Mouse (Mus musculus): ENCODE data around the gene Slc27a4. TPM values are rescaled to one million over a fixed set of nuclear protein-coding genes. Genes with fewer than 3 reads are reported as not detected.
"Not testable (repeated sequence)": the region's sequence is repeated elsewhere in the genome, so short reads cannot be mapped to it uniquely, and the experiment has no call there.

The Slc27a4 gene
- 10 to 100 TPM; 31.0 to 34.0 TPM for total RNA-seq (2021)
- long read RNA-seq, experiment 1, full-length matches to known transcripts = 18 of 23 reads
- long read RNA-seq, experiment 1, partial matches to known transcripts = 4 of 23 reads
- long read RNA-seq, experiment 1, other reads (novel, unspliced or antisense) = 1 of 23 reads
- long read RNA-seq, experiment 2, full-length matches to known transcripts = 80 of 97 reads
- long read RNA-seq, experiment 2, partial matches to known transcripts = 14 of 97 reads
- long read RNA-seq, experiment 2, other reads (novel, unspliced or antisense) = 3 of 97 reads

- peak; percentile 90 to 93 for DNase-seq (ENCODE audit: low spot score in 2 of 2)
Observed at GRCm38 (mm10) chr2:29802075-29802826, at the start of gene Slc27a4. Slc27a4 (plus strand) TSS chr2:29802634.

DNA sequence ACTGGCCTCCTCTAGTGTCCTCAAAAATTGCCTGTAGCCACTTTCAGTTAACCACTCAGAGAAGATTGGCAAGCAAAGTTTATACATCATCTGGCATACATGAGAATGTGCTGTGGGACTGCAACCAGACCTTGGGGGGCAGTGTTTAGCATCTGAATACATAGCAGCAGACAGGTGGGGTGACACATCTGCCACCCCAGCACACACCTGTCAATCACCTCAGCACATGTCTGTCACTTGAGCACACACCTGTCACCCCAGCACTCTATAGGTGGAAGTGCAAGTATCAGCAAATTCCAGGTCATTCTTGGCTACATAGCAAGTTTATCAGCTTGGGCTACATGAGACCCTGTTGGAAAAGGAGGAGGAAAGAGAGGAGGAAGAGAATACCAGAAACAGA lies 46.7 kb upstream of the Slc27a4 start:
- DNase-seq (ENCODE audit: low spot score in 2 of 2) = no peak

DNA sequence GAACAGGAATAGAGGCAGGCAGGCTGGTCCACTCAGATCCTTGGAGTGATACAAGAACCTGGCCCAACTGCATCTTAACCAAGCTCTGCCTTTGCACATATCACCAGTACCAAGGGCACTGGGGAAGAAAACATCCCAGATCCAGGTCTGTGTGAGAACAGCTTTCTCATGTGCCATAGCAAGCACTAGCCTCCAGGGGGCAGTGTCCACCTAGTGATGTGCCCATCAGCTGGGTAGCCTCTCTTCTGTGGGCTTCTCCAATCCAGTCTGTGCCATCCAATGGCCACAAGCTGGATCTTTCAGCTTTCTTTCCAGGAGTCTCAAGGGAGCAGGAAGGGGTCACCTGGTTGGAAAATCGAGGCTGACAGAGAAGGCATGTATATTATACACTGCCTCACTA lies 37.6 kb upstream of the Slc27a4 start:
- DNase-seq (ENCODE audit: low spot score in 2 of 2) = peak; percentile 41 to 51

- no peak for DNase-seq (ENCODE audit: low spot score in 2 of 2)
Observed at GRCm38 (mm10) chr2:29767976-29768709, 34.3 kb upstream of the Slc27a4 start.

GRCm38 (mm10) chr2:29768901-29769300 lies 33.5 kb upstream of the Slc27a4 start:
- no peak for DNase-seq (ENCODE audit: low spot score in 2 of 2)

DNA sequence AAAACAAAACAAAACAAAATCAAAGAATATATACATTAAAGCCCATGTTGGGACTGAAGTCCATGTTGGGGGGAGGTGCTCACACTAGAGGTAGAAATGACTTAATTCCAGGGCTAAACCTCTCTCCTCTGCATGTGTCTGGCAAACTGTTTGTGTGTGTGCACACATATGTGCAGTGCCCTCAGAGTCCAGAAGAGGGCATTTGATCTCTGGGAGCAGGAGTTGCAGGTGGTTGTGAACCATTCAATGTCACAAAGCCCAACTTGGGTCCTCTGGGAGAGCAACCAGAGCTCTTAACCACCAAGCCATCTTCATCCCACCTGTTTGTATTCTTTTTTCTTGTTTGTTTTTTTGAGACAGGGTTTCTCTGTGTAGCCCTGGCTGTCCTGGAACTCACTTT lies 32.3 kb upstream of the Slc27a4 start:
- no peak for DNase-seq (ENCODE audit: low spot score in 2 of 2)

GRCm38 (mm10) chr2:29771611-29772461 lies 30.6 kb upstream of the Slc27a4 start:
- peak in 1 of 2 experiments; percentile 14 for DNase-seq (ENCODE audit: low spot score in 2 of 2)

DNA sequence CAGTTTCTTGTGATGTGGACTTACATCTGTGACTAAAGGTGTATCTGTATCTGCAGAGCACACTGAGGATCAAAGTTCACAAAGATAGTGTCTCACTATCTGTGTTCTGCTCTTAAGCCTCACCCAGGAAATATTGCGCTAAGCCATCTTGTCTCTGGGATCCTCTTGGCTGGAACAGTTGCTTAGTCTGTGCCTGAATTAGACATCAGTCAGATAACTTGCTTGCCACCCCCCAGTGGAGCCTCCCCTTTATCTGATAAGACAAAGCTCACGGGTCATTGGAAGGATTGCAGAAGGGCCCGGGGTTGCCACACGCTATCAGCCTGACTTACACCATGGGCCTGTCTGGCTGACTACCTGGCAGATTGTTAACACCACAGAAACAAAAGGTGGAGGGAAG lies 29.1 kb upstream of the Slc27a4 start:
- DNase-seq (ENCODE audit: low spot score in 2 of 2) = no peak

DNA sequence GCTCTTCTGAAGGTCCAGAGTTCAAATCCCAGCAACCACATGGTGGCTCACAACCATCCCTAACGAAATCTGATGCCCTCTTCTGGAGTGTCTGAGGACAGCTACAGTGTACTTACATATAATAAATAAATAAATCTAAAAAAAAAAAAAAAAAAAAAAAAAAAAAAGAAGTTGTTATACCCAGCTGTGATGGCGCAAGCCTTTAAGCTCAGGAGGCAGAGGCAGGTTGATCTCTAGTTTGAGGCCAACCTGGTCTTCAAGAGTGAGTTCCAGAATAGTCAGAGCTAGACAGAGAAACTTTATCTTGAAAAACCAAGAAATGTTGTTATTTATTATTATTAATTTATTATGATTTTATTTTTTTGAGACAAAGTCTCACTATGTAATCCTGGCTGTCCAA lies 21.2 kb upstream of the Slc27a4 start:
- DNase-seq (ENCODE audit: low spot score in 2 of 2) = not testable (repeated sequence)

DNA sequence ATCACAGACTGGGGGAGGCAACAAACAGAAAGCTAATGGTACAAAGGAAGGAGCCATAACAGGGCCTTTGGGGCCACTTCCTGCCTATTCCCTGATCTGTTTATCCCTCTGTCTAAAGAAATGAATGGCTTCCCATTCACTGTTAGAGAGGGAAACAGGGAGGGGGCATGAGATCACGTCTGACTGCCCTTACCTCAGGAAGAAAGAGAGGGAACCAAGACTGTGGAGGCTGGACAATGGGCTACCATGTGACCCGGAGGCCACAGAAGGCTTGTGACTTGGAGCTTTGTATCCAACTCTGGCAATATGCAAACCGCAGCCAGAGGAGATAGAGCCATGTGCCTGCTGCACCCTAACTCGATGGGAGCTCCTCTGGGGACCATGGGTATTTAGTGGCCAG lies 18.1 kb upstream of the Slc27a4 start:
- no peak for DNase-seq (ENCODE audit: low spot score in 2 of 2)

DNA sequence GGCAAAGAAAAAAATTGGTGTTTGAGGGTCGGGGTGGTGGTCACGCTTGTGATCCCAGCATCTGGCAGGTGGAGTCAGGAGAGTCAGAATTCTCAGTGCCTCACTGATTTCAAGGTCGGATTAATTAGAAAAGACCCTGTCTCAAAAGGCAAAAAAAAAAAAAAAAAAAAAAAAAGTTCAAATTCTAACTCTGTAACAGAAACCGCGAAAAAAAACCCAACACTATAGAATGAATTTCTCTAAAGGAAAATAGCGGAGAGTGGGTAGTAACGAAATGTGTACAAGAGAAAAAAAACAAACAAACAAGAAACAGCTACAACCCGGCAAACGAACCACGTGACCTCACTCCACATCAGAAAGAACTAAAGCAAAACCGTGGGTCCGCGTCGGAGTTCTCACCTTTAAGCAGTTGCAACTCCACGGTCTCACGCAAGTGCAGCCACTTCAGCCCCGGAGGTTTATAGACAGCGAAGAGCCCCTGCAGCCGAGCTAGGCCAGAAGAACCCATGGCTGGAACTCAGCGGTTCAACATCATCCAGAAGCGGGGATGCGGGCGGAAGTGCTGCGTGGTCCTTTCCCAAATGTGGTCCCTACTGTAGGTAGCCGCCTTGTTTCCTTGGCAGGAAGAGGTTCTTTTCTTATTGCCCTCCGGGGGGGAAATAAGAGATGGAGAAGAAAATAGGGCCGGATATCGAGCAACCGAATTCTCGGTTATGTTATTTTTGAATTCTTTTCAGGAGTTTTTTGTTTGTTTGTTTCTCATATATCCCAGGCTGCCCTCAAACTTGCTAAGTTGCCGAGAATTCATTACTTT lies 15.1 kb upstream of the Slc27a4 start, which contains the start of gene Coq4:
Gene Coq4 (plus strand): TSS at position 390 of the 814 bp plus-strand sequence.
- peak; percentile 49 to 68 for DNase-seq (ENCODE audit: low spot score in 2 of 2)

- peak; percentile 67 to 69 for DNase-seq (ENCODE audit: low spot score in 2 of 2)
Observed at GRCm38 (mm10) chr2:29787937-29788681, 14.3 kb upstream of the Slc27a4 start, which contains the start of gene Trub2. Trub2 (minus strand) TSS chr2:29788502.

DNA sequence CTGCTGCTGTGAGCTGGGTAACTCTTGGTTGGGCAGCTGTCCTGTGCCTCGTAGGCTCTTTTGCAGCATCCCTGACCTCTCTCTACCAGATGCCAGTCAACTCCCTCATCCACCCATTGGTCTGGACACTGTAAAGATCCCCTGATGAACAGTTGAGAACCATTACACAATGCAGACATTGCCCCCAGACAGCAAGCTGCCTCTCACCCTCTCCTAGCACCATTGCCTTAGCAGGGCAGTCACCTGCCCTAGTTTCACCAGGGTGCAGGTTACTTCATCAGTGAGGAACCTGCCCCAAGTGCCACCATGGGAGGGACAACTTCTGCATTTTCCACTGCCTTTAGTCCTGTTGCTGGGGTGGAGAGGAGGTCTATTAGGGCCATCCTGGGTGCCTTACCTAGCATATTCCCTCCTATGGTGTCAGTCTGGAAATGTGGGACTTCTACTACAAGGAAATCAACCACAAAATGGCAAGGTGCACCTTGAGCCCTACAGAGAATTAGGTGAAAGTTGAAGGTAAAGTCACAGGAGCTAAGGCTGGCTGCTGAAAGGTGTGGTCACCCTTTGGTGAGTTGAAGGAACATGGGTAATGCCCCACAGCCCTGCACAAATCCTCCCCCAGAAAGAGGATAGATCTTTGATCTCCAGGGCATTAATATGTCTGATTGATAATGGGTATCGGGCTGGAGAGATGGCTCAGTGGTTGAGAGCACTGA lies 9.5 kb upstream of the Slc27a4 start:
- DNase-seq (ENCODE audit: low spot score in 2 of 2) = no peak

DNA sequence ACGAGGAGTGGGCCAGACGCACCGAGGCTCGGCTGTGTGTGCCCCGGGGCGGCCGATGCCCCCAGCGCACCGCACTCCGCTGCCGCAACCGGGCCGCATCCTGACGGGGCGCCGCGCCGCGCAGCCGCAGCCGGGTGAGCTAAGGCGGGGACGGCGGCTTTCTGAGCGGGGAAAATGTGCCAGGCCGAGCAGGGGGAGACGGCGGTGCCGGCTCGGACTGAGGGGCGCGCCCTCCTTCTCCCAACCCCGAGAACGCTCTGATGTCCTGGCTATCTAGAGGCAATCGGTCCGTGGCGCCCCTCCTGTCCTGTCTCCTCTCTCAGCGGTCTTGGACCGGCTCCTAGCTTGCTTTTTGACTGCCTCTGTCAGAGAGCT lies 380 bp downstream of the Slc27a4 start:
- no peak for DNase-seq (ENCODE audit: low spot score in 2 of 2)

GRCm38 (mm10) chr2:29803400-29803831 lies 982 bp downstream of the Slc27a4 start:
- no peak for DNase-seq (ENCODE audit: low spot score in 2 of 2)

DNA sequence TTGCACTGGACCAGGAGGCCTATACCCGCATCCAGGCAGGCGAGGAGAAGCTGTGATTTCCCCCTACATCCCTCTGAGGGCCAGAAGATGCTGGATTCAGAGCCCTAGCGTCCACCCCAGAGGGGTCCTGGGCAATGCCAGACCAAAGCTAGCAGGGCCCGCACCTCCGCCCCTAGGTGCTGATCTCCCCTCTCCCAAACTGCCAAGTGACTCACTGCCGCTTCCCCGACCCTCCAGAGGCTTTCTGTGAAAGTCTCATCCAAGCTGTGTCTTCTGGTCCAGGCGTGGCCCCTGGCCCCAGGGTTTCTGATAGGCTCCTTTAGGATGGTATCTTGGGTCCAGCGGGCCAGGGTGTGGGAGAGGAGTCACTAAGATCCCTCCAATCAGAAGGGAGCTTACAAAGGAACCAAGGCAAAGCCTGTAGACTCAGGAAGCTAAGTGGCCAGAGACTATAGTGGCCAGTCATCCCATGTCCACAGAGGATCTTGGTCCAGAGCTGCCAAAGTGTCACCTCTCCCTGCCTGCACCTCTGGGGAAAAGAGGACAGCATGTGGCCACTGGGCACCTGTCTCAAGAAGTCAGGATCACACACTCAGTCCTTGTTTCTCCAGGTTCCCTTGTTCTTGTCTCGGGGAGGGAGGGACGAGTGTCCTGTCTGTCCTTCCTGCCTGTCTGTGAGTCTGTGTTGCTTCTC lies 13.4 kb downstream of the Slc27a4 start:
- DNase-seq (ENCODE audit: low spot score in 2 of 2) = no peak

GRCm38 (mm10) chr2:29817426-29818232 lies 15.2 kb downstream of the Slc27a4 start:
- DNase-seq (ENCODE audit: low spot score in 2 of 2) = peak; percentile 51 to 68

Measured in adrenal gland, postnatal 4 days (tissue).